Mouse (Mus musculus) left cerebral cortex, postnatal 36 days (tissue): Measurements from ENCODE around the gene Cep128. TPM values are rescaled to one million over a fixed set of nuclear protein-coding genes. Genes with fewer than 3 reads are reported as not detected.
A peak's percentile ranks its signal among the peaks of the same experiment; 100 is the strongest.

ENCODE experiments used
- DNase-seq, 2 experiments: peaks; one replicate each; pipeline ENCODE4 v3.0.0; 2021 to 2022; ENCODE audit warnings: low spot score in 2 of 2, mixed read lengths in 1 of 2
- intact Hi-C: fragments of 180-260 bp; cut with DNase I; formaldehyde crosslinking; loops from one replicate; pipeline ENCODE4 v1.15.1; 2025
- total RNA-seq, 2 experiments: library from RNA; stranded (reverse); gene quantifications; 2 replicates each; pipeline ENCODE4 v1.2.3; 2021

Gene Cep128
- total RNA-seq, 2 experiments from 2014 or later: 9.9 TPM

- intact Hi-C loops: no loop called here
- no peak for DNase-seq
These were observed 313.6 kb downstream of the Cep128 start for GRCm38 (mm10) chr12:91070551-91071045.

- intact Hi-C loops: no loop called here
- DNase-seq: no peak
These were observed 317.1 kb downstream of the Cep128 start for GRCm38 (mm10) chr12:91067083-91067441.

GRCm38 (mm10) chr12:91066286-91067082 is 317.7 kb downstream of the Cep128 start:
- intact Hi-C loops: no loop called here
- no peak for DNase-seq

GRCm38 (mm10) chr12:91065423-91065822 is 318.8 kb downstream of the Cep128 start:
- intact Hi-C loops: no loop called here

GRCm38 (mm10) chr12:91064368-91064999 is 319.7 kb downstream of the Cep128 start:
- DNase-seq: no peak
- intact Hi-C loops: no loop called here

More at GRCm38 (mm10) chr12:91065423-91065822, 318.8 kb downstream of the Cep128 start:
- DNase-seq: no peak

- intact Hi-C loops: no loop called here
- no peak for DNase-seq
These were observed 320.7 kb downstream of the Cep128 start for GRCm38 (mm10) chr12:91063337-91064015.

- intact Hi-C loops: no loop called here
These were observed 321.5 kb downstream of the Cep128 start for GRCm38 (mm10) chr12:91062681-91063080.

GRCm38 (mm10) chr12:91059704-91060318 is 324.4 kb downstream of the Cep128 start:
- intact Hi-C loops: no loop called here
- DNase-seq: no peak

More at GRCm38 (mm10) chr12:91062681-91063080, 321.5 kb downstream of the Cep128 start:
- no peak for DNase-seq

GRCm38 (mm10) chr12:91056885-91057284 is 327.3 kb downstream of the Cep128 start:
- intact Hi-C loops: no loop called here
- no peak for DNase-seq

GRCm38 (mm10) chr12:91052301-91052700 is 331.9 kb downstream of the Cep128 start:
- no peak for DNase-seq
- intact Hi-C loops: no loop called here

- intact Hi-C loops: no loop called here
- DNase-seq: peak in 1 of 2 experiments; percentile 15
These were observed 333.4 kb downstream of the Cep128 start for GRCm38 (mm10) chr12:91050593-91051325.

GRCm38 (mm10) chr12:91041363-91041762 is 342.8 kb downstream of the Cep128 start:
- no peak for DNase-seq
- intact Hi-C loops: no loop called here

- intact Hi-C loops: no loop called here
- DNase-seq: no peak
These were observed 343.8 kb downstream of the Cep128 start for GRCm38 (mm10) chr12:91040267-91040905.

GRCm38 (mm10) chr12:91029116-91029515 is 355.1 kb downstream of the Cep128 start:
- intact Hi-C loops: no loop called here
- no peak for DNase-seq

- no peak for DNase-seq
- intact Hi-C loops: no loop called here
These were observed 356.5 kb downstream of the Cep128 start for GRCm38 (mm10) chr12:91027681-91028080.

- intact Hi-C loops: no loop called here
- no peak for DNase-seq
These were observed 357.1 kb downstream of the Cep128 start for GRCm38 (mm10) chr12:91027100-91027499.

- DNase-seq: no peak
- intact Hi-C loops: no loop called here
These were observed 369.1 kb downstream of the Cep128 start for GRCm38 (mm10) chr12:91015075-91015474.

- intact Hi-C loops: no loop called here
- DNase-seq: no peak
These were observed 371.2 kb downstream of the Cep128 start for GRCm38 (mm10) chr12:91013043-91013442.

- intact Hi-C loops: no loop called here
- no peak for DNase-seq
These were observed 372.0 kb downstream of the Cep128 start for GRCm38 (mm10) chr12:91012184-91012583.
